Mouse (Mus musculus): Measurements from ENCODE around the gene 4933430I17Rik.

GRCm38 (mm10) chr4:62515490-62515889, 9.7 kb upstream of the 4933430I17Rik start:
- no peak for TF ChIP-seq CTCF (IDR thresholded peaks at IDR 0.05; ENCODE audit: low read depth, low read length)
- TF ChIP-seq GATA1 (IDR thresholded peaks at IDR 0.05; ENCODE audit: borderline replicate concordance, low read length): no peak
- no peak for TF ChIP-seq TAL1 (conservative IDR thresholded peaks at IDR 0.05; ENCODE audit: low read depth, low read length)
- no peak for TF ChIP-seq POLR2AphosphoS5 (IDR thresholded peaks at IDR 0.05; ENCODE audit: insufficient replicate concordance, low read depth, low read length)
